18 mouse cellular contexts compared by ENCODE assay signal in the genomic region with DNA sequence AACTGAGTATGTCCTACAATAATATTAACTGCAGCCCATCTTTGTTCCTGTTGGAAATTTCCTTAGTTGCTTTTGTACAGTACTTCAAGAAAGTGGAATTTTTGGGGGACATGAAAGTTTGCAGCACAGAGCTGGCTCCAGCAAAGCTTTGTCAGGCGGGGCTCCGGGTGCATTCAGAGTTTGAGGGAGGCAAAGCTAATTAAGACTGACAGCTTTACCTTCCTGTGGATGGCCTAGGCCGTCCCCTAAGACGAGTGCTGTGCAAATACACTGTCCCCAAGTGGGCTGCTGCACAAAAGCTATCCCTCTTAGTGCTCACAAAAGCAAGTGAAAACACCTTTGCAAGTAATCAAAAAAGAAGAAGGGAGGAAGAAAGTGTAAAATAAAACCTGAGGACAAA.
"Had no signal": no experiment of that assay in that cellular context is flagged by ENCODE, and none has a peak within 500 bp of the region (broad histone marks: within the 10 kb centered on the region; RNA-seq: fewer than 3 reads in every experiment).

No protein-coding gene starts in this region.

- H3K36me3 ChIP-seq: lung, embryonic 15.5 days; midbrain, embryonic 13.5 days; midbrain, embryonic 15.5 days; neural tube, embryonic 12.5 days; stomach, embryonic 15.5 days had no signal

- H3K27me3 ChIP-seq: lung, embryonic 15.5 days; midbrain, embryonic 13.5 days; midbrain, embryonic 15.5 days; neural tube, embryonic 12.5 days; stomach, embryonic 15.5 days had no signal

- H3K4me2 ChIP-seq: lung, embryonic 15.5 days; midbrain, embryonic 11.5 days; midbrain, embryonic 13.5 days; midbrain, embryonic 15.5 days; neural tube, embryonic 12.5 days; stomach, embryonic 15.5 days had no signal

- H3K9ac ChIP-seq: liver, postnatal 0 days; lung, embryonic 15.5 days; midbrain, embryonic 13.5 days; midbrain, embryonic 15.5 days; neural tube, embryonic 12.5 days; stomach, embryonic 15.5 days had no signal

- H3K9me3 ChIP-seq: lung, embryonic 15.5 days; midbrain, embryonic 13.5 days; midbrain, embryonic 15.5 days; neural tube, embryonic 12.5 days; stomach, embryonic 15.5 days had no signal

- H3K4me1 ChIP-seq: lung, embryonic 15.5 days; midbrain, embryonic 13.5 days; midbrain, embryonic 15.5 days; neural tube, embryonic 12.5 days; stomach, embryonic 15.5 days had no signal

- DNase-seq: liver, postnatal 0 days; lung, adult 2 months; lung, postnatal 14 days; lung, postnatal 36 days; right cerebral cortex, postnatal 14 days; thymus, adult 2 months; thymus, postnatal 14 days; thymus, postnatal 36 days had no signal

- ATAC-seq: liver, postnatal 0 days; lung, postnatal 0 days; midbrain, embryonic 13.5 days; midbrain, embryonic 15.5 days had no signal

- H3K27ac ChIP-seq: lung, embryonic 15.5 days; macrophage; midbrain, embryonic 13.5 days; midbrain, embryonic 15.5 days; neural tube, embryonic 12.5 days; stomach, embryonic 15.5 days; stomach, postnatal 0 days had no signal

- H3K4me3 ChIP-seq: lung, embryonic 15.5 days; megakaryocyte, embryonic 14.5 days; midbrain, embryonic 13.5 days; midbrain, embryonic 15.5 days; neural tube, embryonic 12.5 days; stomach, embryonic 15.5 days had no signal
